Mouse (Mus musculus) megakaryocyte progenitor cell, adult 5-6 weeks (primary cell): ENCODE data around the gene Cyp2t4. TPM values are rescaled to one million over a fixed set of nuclear protein-coding genes. Genes with fewer than 3 reads are reported as not detected.
A peak's percentile ranks its signal among the peaks of the same experiment; 100 is the strongest.

Source experiments
- ATAC-seq: replicated peaks from 2 replicates; pipeline ENCODE4 v1.8.0; 2016; ENCODE audit warnings: mild to moderate bottlenecking, moderate TSS enrichment, inconsistent platforms; ENCODE audit not compliant: poor library complexity
- total RNA-seq, 2 experiments: library from RNA; stranded (forward) in 1 of 2; stranded (reverse) in 1 of 2; fragments of 157-497, 149-512 nt in 1 of 2; fragments of 200-1000 nt in 1 of 2; gene quantifications; 2 replicates each; pipeline versions ENCODE4 v1.2.3 to v1.2.4; 2015 to 2017

Gene Cyp2t4
- total RNA-seq, 2 experiments from 2014 or later = not detected

DNA sequence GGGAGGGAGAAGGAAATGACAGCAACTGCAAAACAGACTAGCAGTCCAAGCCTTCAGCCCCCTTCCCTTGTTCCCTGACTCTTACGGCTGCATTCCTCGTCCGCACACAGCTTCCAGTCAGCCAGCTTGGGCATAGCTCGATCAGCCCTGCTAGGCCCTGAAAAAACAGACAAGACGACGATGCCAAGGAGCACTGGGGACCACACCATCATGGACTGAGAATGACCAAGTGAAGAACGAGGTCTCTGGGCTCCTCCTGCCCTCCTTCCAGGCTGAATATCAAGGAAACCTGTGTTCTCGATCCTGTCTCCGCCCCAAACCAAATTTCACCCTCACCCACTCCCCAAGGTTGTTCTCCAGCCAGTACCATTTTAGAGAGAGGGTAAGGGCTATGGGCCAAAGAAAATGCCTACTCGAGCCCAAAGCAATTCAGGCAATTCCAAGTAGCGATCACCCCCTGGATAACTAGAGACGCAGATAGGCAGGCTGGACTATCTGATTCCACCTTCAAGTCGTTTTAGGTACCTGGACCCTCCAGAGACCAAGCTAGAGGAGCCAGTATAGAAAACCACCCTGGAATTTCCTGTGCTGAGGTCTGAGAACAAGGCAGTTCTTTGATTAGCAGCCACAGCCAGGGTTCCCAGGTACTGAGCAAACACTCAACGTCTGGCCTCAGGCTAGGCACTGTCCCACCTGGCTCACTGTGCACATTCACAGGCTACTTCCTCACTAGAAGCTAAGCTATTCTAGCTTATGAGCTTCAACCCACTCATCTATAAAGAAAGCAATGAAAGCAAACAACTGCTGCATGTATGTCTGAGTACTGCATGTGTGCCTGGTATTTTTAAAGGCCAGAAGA, 27.6 kb downstream of the Cyp2t4 start, which contains the start of the genes Gm21983 and Mia:
TSS of gene Gm21983 (minus strand) at position 250 of the 859 bp plus-strand sequence.
TSS of gene Mia (minus strand) at position 321 of the 859 bp plus-strand sequence.
- ATAC-seq = no peak

DNA sequence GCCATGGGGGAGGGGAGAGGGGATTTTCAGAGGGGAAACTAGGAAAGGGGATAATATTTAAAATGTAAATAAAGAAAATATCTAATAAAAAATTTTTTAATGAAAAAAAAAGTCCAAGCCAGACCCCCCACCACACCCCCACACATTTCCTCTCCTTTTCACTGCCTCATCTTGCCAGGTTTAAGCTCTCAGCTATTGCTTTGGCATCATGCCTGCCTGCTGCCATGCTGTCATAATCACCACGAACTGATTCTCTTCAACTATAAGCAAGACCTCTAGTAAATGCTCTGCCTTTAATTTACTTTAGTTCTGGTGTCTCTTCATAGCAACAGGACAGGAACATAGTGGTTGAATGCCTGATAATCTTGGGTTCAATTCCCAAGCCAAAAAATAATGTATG, 29.0 kb downstream of the Cyp2t4 start:
- no peak for ATAC-seq

DNA sequence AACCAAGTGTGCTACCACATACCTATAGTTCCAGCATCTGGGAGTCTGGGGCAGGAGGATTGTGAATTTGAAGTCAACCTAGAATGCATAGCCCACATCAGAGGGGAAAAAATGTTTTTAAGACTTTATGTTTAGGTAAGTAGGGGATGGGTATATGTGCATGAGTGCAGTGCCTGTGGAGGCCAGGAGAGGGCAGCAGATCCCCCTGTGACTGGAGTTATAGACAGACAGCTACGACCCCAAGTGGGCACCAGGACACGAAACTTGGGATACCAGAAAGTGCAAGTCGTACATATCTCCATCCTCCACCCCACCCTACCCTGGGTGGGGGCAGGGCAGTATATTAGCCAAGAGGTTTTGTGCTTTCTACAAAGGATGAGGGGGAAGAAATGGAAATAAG, 31.4 kb downstream of the Cyp2t4 start:
- peak; percentile 96 for ATAC-seq

DNA sequence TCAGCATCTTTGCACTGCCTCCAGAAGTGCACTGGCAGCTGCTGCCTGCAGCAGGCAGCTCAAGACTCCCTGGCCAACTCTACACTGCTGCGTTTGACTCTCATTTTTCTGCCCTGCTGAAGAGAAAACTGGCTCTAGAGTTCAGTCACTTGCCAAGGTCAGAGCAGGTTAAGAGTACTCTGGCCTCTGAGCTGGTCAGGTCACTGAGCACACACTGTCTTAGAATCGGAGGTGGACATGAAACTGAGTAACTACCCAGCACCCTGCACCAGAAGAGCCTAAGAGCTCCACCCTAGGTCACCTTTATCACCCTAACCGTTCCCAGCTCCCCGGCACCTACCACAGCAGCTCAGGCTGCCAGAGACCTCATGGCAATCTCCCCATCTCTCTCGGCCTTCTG, 32.5 kb downstream of the Cyp2t4 start:
- no peak for ATAC-seq

DNA sequence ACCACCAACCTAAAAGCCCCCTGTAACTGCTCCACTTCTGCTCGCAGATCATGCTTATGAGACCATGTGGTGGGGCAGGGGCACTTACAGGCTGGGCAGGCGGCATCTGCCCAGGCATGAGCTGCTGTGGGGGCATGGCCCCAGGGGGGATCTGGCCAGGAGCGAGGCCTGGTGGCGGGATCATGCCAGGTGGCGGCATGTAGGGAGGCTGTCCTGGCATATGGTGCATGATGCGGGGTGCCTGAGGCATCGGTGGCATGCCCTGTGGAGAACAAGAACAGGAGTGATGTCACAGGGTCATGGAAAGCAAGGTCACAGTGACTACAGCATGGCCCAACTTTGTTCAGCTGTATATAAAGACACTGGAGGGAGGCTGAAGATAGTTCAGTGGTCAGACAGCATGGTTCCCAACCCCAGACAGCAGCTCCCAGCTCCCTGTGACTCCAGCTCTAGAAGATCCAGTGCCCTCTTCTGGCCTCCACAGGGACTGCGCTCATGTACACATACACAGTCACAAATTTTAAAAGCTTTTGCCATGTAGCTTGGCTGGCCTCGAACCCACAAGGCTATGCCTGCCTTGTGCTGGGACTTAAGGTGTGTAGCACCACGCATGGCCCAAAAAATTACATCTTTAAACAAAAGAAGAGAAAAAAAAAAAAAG, 35.9 kb downstream of the Cyp2t4 start:
- ATAC-seq = peak; percentile 38; the same call in 1 of the 2 replicates

DNA sequence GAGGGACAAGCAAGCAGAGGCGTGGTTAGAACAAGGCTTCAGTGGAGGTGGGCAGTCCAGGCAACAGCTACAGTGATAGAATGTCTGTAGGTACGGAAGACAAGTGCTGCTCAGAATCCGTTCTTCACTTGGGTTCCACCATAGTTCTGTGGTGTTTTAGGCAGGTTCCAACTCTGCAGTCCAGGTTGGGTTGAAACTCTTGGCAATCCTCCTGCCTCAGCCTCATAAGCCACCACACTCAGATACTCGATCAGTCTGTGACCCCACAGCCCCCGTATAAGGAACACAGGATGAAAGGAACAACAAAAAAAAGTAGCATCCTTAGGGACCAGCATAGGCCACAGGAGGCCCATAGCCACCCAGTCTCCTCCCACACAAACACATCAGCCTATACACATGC, 38.9 kb downstream of the Cyp2t4 start:
- no peak for ATAC-seq

DNA sequence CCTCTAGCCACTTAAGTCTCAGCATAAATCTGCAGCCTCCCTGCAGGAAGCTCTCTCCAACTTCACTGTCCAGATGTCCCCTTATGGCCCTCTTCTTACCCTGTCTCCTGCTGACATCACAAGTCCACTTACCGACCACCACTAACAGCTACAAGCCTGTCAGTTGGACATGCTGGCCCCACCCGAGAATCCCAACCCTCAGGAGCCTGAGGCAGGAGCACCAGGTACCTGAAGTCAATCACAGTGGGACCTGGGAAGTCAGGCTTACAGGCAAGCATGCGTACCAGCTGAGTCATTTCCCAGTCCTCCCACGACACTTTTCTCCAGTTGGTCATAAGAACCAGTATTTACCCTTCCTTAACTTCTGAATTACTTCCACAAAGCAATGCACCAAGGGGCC, 40.2 kb downstream of the Cyp2t4 start:
- no peak for ATAC-seq

DNA sequence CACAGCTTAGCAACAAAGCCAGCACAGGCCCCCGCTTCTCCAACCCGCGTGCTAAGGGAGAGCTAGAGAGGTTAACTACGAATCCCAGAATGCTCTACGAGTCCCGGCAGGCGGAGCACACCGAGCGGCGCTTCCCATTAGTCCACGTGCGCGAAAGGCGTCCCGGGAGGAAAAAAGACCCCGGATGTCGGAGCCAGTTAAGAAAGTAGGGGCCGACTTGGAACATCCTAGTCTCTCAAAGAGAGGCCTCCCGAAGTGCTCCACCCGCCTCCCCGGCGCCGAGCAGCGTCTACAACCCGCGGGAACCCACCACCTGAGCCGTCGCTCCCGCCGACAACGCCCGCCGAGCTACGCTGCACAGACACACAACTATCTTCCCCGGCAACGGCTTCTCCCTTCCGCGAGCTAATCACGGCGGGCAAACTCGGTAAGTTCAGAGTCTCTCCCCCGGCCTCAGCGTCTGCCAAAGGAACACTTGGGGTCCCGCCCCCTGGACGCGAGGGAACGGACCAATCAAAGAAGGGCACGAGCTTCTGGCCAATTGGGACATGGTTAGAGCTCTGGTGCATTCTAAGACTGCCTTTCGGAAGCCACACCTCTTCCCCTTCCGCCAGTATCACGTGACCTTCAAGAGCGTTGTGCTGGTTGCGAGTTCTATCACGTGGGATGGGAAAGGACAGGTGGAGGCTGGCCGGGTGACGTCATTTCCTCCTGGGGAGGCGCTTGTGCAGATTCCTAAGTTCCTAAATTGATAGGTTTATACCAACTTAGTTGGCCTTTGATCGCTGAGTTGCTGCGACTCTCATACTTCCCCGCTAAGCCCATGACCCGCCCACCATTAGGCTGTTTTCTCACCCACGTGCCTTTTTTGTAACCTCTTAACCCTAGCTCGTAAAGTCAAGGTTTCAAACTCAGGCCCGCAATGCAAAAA, 42.4 kb downstream of the Cyp2t4 start, which contains the start of the genes BC024978 and Snrpa:
TSS of gene BC024978 (plus strand) at position 101 of the 931 bp plus-strand sequence.
TSS of gene Snrpa (minus strand) at position 591 of the 931 bp plus-strand sequence.
- ATAC-seq = peak; percentile 91

DNA sequence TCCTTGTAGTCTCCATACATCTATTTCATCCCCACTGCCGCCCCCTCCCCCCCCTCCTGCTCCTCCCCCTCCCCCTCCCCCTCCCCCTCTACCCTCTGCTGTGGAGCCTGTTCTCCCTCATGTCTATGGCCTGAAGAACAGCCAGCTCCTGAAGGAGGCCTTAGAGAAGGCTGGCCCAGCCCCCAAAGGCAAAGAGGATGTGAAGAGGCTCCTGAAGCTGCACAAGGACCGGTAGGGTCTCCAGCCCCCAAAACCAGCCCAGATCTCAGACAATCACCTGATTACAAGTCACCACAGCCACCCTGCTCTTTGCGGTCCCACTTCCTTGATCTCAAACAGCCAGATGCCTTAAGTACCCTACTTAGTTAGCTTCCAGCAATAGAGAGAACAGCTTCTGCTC, 43.6 kb downstream of the Cyp2t4 start:
- ATAC-seq = no peak

DNA sequence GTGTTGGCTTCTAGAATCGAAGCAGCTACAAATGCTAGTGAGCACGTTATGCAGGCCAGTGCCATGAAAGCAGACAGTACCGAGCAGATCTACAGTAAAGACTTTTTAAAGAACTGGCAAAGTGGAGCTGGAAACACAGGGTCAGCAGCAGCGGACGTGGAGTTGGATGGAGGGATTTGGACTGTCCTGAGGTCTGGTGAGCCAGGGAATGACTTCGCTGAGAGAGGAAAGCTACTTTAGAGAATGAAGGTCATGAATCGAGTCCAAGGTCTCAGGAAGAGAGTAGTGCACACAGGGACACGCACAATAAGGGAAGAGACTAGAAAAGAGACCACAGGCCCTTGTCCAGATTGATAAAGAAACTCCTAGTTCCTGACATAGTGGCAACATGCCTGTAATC, 44.1 kb downstream of the Cyp2t4 start:
- ATAC-seq = no peak

DNA sequence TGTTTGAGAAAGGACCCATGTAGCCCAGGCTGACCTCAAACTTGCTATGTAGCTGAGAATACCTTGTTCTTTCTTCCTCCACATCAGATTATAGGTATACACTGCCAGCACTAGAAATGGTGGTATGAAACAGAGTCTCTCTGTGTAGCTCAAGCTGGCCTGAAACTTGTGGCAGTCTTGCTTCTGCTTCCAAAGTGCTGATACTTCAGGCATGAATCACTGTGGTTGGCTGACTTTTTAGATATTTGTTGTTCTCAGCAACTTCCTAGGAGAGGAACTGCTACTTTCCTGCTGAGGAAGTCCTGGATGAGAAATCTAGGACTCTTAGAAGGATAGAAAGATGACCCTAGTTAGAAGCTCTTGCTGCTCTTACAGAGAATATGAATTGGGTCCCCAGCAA, 44.8 kb downstream of the Cyp2t4 start:
- no peak for ATAC-seq

DNA sequence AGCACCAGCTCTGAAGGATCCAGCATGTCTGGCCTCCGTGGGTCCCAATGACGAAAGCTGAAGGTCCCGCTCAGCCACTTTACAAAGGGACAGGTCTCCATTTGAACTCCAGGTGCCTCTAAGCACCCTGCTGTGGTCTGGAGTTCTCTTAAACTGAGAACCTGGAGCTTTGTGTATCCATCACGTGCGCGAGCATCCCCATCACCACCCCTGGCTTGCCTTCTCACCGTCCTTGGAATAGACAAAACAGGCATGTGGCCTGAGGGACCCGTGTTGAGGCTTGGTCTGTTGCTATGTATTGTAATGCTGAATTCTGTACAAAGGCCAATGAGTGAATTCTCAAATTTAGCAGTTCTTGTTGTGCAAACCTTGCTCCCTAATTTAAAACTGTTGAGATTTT, 45.3 kb downstream of the Cyp2t4 start:
- ATAC-seq = no peak

DNA sequence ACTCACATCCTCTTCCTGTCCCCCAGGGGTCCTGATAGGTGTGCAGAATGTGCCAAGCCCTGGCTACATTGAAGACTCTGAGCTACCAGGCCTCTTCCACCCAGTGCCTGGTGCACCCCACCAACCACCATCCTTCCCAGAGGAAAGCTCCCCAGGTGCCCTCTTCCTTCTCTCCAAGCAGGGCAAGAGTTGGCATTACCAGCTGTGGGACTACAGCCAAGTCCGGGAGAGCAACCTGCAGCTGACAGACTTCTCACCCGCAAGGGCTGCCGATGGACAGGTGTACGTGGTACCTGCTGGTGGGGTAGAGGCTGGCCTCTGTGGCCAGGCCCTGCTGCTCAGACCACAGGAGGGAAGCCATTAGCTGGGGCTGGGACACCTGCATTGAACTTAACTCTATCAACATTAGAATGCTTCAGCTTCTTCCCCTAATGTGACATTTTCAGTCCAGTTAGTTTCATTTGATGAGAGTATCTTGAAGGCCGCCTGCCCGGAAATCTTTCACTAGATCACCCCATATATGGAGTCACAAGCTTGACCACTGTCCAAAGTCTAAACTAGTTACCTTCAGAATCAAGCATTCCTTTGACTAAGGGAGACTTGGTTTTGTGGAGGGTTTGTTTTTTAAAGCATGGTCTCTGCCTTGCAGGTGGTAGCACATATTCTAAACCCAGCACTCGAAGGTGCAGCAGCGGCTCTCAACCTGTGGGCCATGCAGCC, 50.4 kb downstream of the Cyp2t4 start:
- ATAC-seq = no peak

Other genes with a start within 250 kb of the Cyp2t4 start
- not detected in 2 replicates for gene Cyp2a22, start 214.3 kb upstream of the Cyp2t4 start, total RNA-seq (2015)
- gene Cyp2a22, start 214.3 kb upstream of the Cyp2t4 start, total RNA-seq (2017) = not detected in 2 replicates
- gene Cyp2a12, start 124.6 kb upstream of the Cyp2t4 start, total RNA-seq (2015) = not detected in 2 replicates
- gene Cyp2a12, start 124.6 kb upstream of the Cyp2t4 start, total RNA-seq (2017) = not detected in 2 replicates
- not detected in 2 replicates for gene Cyp2f2, start 33.8 kb upstream of the Cyp2t4 start, total RNA-seq (2015)
- gene Cyp2f2, start 33.8 kb upstream of the Cyp2t4 start, total RNA-seq (2017) = not detected in 2 replicates
- 7.8 and 7.9 TPM in 2 replicates for gene Egln2, start 13.1 kb downstream of the Cyp2t4 start, total RNA-seq (2015)
- 26.2 and 26.3 TPM in 2 replicates for gene Egln2, start 13.1 kb downstream of the Cyp2t4 start, total RNA-seq (2017)
- gene Rab4b, start 25.2 kb downstream of the Cyp2t4 start, total RNA-seq (2015) = 43.2 and 43.5 TPM in 2 replicates
- gene Rab4b, start 25.2 kb downstream of the Cyp2t4 start, total RNA-seq (2017) = 8.5 and 9.8 TPM in 2 replicates
- gene Gm21983, start 27.4 kb downstream of the Cyp2t4 start, total RNA-seq (2015) = not detected in 2 replicates
- gene Gm21983, start 27.4 kb downstream of the Cyp2t4 start, total RNA-seq (2017) = not detected in 2 replicates
- 0.24 TPM in 1 of 2 replicates, not detected in the other for gene Mia, start 27.4 kb downstream of the Cyp2t4 start, total RNA-seq (2015)
- gene Mia, start 27.4 kb downstream of the Cyp2t4 start, total RNA-seq (2017) = not detected in 2 replicates
- 6.0 and 6.1 TPM in 2 replicates for gene BC024978, start 42.1 kb downstream of the Cyp2t4 start, total RNA-seq (2015)
- 0.58 and 1.0 TPM in 2 replicates for gene BC024978, start 42.1 kb downstream of the Cyp2t4 start, total RNA-seq (2017)
- 206 and 215 TPM in 2 replicates for gene Snrpa, start 42.6 kb downstream of the Cyp2t4 start, total RNA-seq (2015)
- gene Snrpa, start 42.6 kb downstream of the Cyp2t4 start, total RNA-seq (2017) = 88.4 and 96.6 TPM in 2 replicates
- gene Itpkc, start 74.9 kb downstream of the Cyp2t4 start, total RNA-seq (2015) = 1.7 and 1.9 TPM in 2 replicates
- gene Itpkc, start 74.9 kb downstream of the Cyp2t4 start, total RNA-seq (2017) = 2.5 and 2.7 TPM in 2 replicates
- 8.4 and 11.8 TPM in 2 replicates for gene Coq8b, start 79.3 kb downstream of the Cyp2t4 start, total RNA-seq (2015)
- gene Coq8b, start 79.3 kb downstream of the Cyp2t4 start, total RNA-seq (2017) = 10.9 and 14.8 TPM in 2 replicates
- gene Numbl, start 104.7 kb downstream of the Cyp2t4 start, total RNA-seq (2015) = 0.37 and 1.3 TPM in 2 replicates
- 0.57 and 0.83 TPM in 2 replicates for gene Numbl, start 104.7 kb downstream of the Cyp2t4 start, total RNA-seq (2017)
- gene Ltbp4, start 184.0 kb downstream of the Cyp2t4 start, total RNA-seq (2015) = 0.05 TPM in 1 of 2 replicates, not detected in the other
- not detected in 2 replicates for gene Ltbp4, start 184.0 kb downstream of the Cyp2t4 start, total RNA-seq (2017)
- 18.8 and 23.9 TPM in 2 replicates for gene Shkbp1, start 202.3 kb downstream of the Cyp2t4 start, total RNA-seq (2015)
- 10.7 and 11.0 TPM in 2 replicates for gene Shkbp1, start 202.3 kb downstream of the Cyp2t4 start, total RNA-seq (2017)
- gene Gm20479, start 203.7 kb downstream of the Cyp2t4 start, total RNA-seq (2015) = not detected in 2 replicates
- not detected in 2 replicates for gene Gm20479, start 203.7 kb downstream of the Cyp2t4 start, total RNA-seq (2017)